Mouse (Mus musculus) CH12.LX (cell line): ENCODE measurements at regions not wholly inside any gene's neighbourhood (a gene's known extent, or its start where the extent isn't known, plus 50 kb on each side); places are given as distances from the start of the nearest gene placed in this dataset.

ENCODE experiments used
- DNase-seq: peaks from one replicate; pipeline ENCODE4 v3.0.0-alpha.2; 2013; ENCODE audit errors: extremely low read depth
- H3K27ac ChIP-seq: 2 replicates; pipeline ENCODE4 v1.5.1; 2012; ENCODE audit warnings: low read depth, mild to moderate bottlenecking, control low read depth, moderate library complexity; ENCODE audit not compliant: insufficient read depth
- H3K27me3 ChIP-seq: replicated peaks from 2 replicates; pipeline ENCODE3; 2012; ENCODE audit warnings: inconsistent platforms
- H3K36me3 ChIP-seq, 2 experiments: replicated peaks in 1 of 2; 2 replicates each; pipeline versions ENCODE3 to v1.6.1; 2012; ENCODE audit warnings: inconsistent platforms in 1 of 2, low read length in 1 of 2, mild to moderate bottlenecking in 1 of 2, mixed read lengths in 1 of 2, moderate library complexity in 1 of 2; ENCODE audit not compliant: control insufficient read depth in 1 of 2, insufficient read depth in 1 of 2
- H3K4me1 ChIP-seq, 2 experiments: 2 replicates each; pipeline ENCODE4 v1.6.1; 2012; ENCODE audit warnings: inconsistent platforms in 1 of 2, moderate library complexity in 1 of 2; ENCODE audit not compliant: insufficient read depth in 2 of 2, control insufficient read depth in 1 of 2
- H3K4me2 ChIP-seq: 2 replicates; pipeline ENCODE4 v1.6.1; 2012; ENCODE audit warnings: low read depth, mild to moderate bottlenecking, control low read depth; ENCODE audit not compliant: poor library complexity, insufficient read depth, severe bottlenecking
- H3K4me3 ChIP-seq, 3 experiments: fragments of 150-350 bp in 1 of 3; sonication (generic) in 1 of 3; replicated peaks in 1 of 3; 2 replicates each; pipeline versions ENCODE3 to v1.5.1; 2011 to 2012; ENCODE audit warnings: low read depth in 2 of 3, low read length in 2 of 3, mild to moderate bottlenecking in 2 of 3, moderate library complexity in 2 of 3, control low read depth in 1 of 3, improper control_type of control experiment in 1 of 3, inconsistent platforms in 1 of 3, mixed read lengths in 1 of 3; ENCODE audit not compliant: poor library complexity in 1 of 3
- H3K79me2 ChIP-seq: replicated peaks from 2 replicates; pipeline ENCODE4 v1.6.1; 2012; ENCODE audit warnings: mild to moderate bottlenecking, moderate library complexity; ENCODE audit not compliant: control insufficient read depth, poor library complexity, insufficient read depth, severe bottlenecking; ENCODE audit errors: extremely low read depth
- H3K9ac ChIP-seq: 2 replicates; pipeline ENCODE4 v1.6.1; 2012; ENCODE audit warnings: low read depth, mild to moderate bottlenecking, control low read depth, moderate library complexity; ENCODE audit not compliant: insufficient read depth
- H3K9me3 ChIP-seq: replicated peaks from 2 replicates; pipeline ENCODE3; 2012; ENCODE audit warnings: low read length, inconsistent platforms, mixed read lengths
- CHD2 ChIP-seq: IDR thresholded peaks from 2 replicates; pipeline ENCODE4 v1.6.1; 2011; ENCODE audit warnings: low read length, improper control_type of control experiment
- CTCF ChIP-seq, 2 experiments: IDR thresholded peaks in 1 of 2; conservative IDR thresholded peaks in 1 of 2; 2 replicates each; pipeline ENCODE4 v1.5.1; 2011 to 2012; ENCODE audit warnings: low read depth in 2 of 2, low read length in 2 of 2, improper control_type of control experiment in 1 of 2, inconsistent platforms in 1 of 2, mild to moderate bottlenecking in 1 of 2, moderate library complexity in 1 of 2
- E2F4 ChIP-seq: IDR thresholded peaks from 2 replicates; pipeline ENCODE4 v1.6.1; 2011; ENCODE audit warnings: low read depth, low read length, improper control_type of control experiment; ENCODE audit not compliant: insufficient replicate concordance
- ELF1 ChIP-seq: IDR thresholded peaks from 2 replicates; pipeline ENCODE4 v1.6.1; 2014; ENCODE audit warnings: low read depth, mild to moderate bottlenecking, inconsistent platforms, low read length, improper control_type of control experiment
- ETS1 ChIP-seq: conservative IDR thresholded peaks from 2 replicates; pipeline ENCODE4 v1.6.1; 2012; ENCODE audit warnings: low read depth, mild to moderate bottlenecking, inconsistent platforms, low read length, improper control_type of control experiment, moderate library complexity
- GABPA ChIP-seq: IDR thresholded peaks from 2 replicates; pipeline ENCODE4 v1.6.1; 2012; ENCODE audit warnings: low read depth, low read length, improper control_type of control experiment, inconsistent platforms; ENCODE audit not compliant: insufficient replicate concordance
- IRF4 ChIP-seq: IDR thresholded peaks from 2 replicates; pipeline ENCODE4 v1.6.1; 2014; ENCODE audit warnings: low read depth, mild to moderate bottlenecking, inconsistent platforms, low read length, improper control_type of control experiment
- KAT2A ChIP-seq: IDR thresholded peaks from 2 replicates; pipeline ENCODE4 v1.6.1; 2012; ENCODE audit warnings: low read length, improper control_type of control experiment, inconsistent platforms; ENCODE audit not compliant: insufficient replicate concordance
- MAFK ChIP-seq: IDR thresholded peaks from 2 replicates; pipeline ENCODE4 v1.6.1; 2011; ENCODE audit warnings: low read length, improper control_type of control experiment; ENCODE audit not compliant: insufficient replicate concordance
- PAX5 ChIP-seq: IDR thresholded peaks from 2 replicates; pipeline ENCODE4 v1.6.1; 2012; ENCODE audit warnings: low read length, inconsistent platforms, mixed read lengths
- POLR2A ChIP-seq: IDR thresholded peaks from 2 replicates; pipeline ENCODE4 v1.6.1; 2011; ENCODE audit warnings: low read depth, mild to moderate bottlenecking, improper control_type of control experiment, low read length
- POLR2AphosphoS2 ChIP-seq: IDR thresholded peaks from 2 replicates; pipeline ENCODE4 v1.6.1; 2011; ENCODE audit warnings: low read depth, low read length, improper control_type of control experiment
- SMC3 ChIP-seq: IDR thresholded peaks from 2 replicates; pipeline ENCODE4 v1.6.1; 2011; ENCODE audit warnings: low read depth, low read length, improper control_type of control experiment
- TBP ChIP-seq: conservative IDR thresholded peaks from 2 replicates; pipeline ENCODE4 v1.6.1; 2011; ENCODE audit warnings: low read depth, low read length, improper control_type of control experiment
- TCF12 ChIP-seq: IDR thresholded peaks from 2 replicates; pipeline ENCODE4 v1.6.1; 2014; ENCODE audit warnings: low read depth, mild to moderate bottlenecking, inconsistent platforms, low read length, improper control_type of control experiment
- UBTF ChIP-seq: IDR thresholded peaks from 2 replicates; pipeline ENCODE4 v1.6.1; 2012; ENCODE audit warnings: low read depth, mild to moderate bottlenecking, inconsistent platforms, low read length, improper control_type of control experiment, moderate library complexity
- ZKSCAN1 ChIP-seq: IDR thresholded peaks from 2 replicates; pipeline ENCODE4 v1.6.1; 2012; ENCODE audit warnings: low read depth, inconsistent platforms, low read length, improper control_type of control experiment, borderline replicate concordance
- dilution Hi-C: fragments of 300-500 bp; cut with MboI; formaldehyde crosslinking; loops from 2 replicates; pipeline ENCODE4 v1.14.3; 2020; ENCODE audit warnings: low sequenced_read_pairs; ENCODE audit not compliant: extremely low pct_unique_long_range_greater_than_20kb, extremely low pct_ligation_motif_present
- in situ Hi-C: fragments of 300-500 bp; cut with MboI; formaldehyde crosslinking; loops from 3 replicates; pipeline ENCODE4 v1.14.3; 2019; ENCODE audit warnings: low sequenced_read_pairs, low pct_ligation_motif_present, low pct_unique_long_range_greater_than_20kb, mixed read lengths

- in situ Hi-C loops, result no loop called here
- Histone ChIP-seq H3K27ac (no peak overlapping the region), H3K9me3 (no peaks in the 10 kb centered on the region)
Measured at GRCm38 (mm10) chr10:19269418-19269817, 86.9 kb upstream of the Olig3 start.

DNA sequence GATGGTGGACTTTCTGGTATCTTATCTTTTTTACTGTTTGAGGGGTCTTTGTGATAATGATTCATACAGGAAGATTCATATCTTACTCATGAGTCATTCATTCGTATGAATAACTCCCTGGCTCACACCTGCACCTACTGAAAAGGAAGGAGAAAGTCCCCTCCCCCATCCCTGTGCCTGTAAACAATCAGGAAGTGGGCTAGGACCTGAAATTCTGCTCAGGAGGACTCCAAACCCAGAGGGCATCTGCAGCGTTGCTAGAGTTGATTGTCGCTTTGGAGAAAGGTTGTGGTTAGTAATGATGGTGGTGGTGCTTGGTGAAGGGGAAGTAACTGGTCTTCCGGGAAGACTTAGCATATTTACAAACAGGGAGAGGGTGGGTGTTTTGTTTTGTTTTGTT, 88.3 kb upstream of the Olig3 start:
- Histone ChIP-seq H3K9ac (no peak overlapping the region), H3K9me3 (no peaks in the 10 kb centered on the region), H3K27ac (no peak overlapping the region), H3K4me3 (no peak overlapping the region), H3K36me3 (no peaks in the 10 kb centered on the region), H3K79me2 (no peaks in the 10 kb centered on the region), H3K4me1 (peaks cover 2 to 4% of the 10 kb centered on the region in 2 experiments; a peak in 2 of 4 replicates), H3K27me3 (no peaks in the 10 kb centered on the region), H3K4me2 (no peak overlapping the region)
- TF ChIP-seq IRF4, result no peak
- no peak for TF ChIP-seq ETS1
- TF ChIP-seq UBTF, result no peak
- TF ChIP-seq ELF1, result peak; percentile 60
- TF ChIP-seq PAX5, result no peak
- no peak for TF ChIP-seq CTCF (conservative IDR thresholded peaks at IDR 0.05 in 1 of 2, IDR thresholded peaks at IDR 0.05 in 1 of 2; ENCODE audit: low read depth in 2 of 2, low read length in 2 of 2)
- TF ChIP-seq TBP, result no peak
- 0 out of 2 replicates have a peak, but pooled peaks have one; percentile 13 for TF ChIP-seq TCF12
- no peak for TF ChIP-seq GABPA
- peak; percentile 47 for DNase-seq
- in situ Hi-C loops, result no loop called here
- dilution Hi-C loops, result no loop called here

More at GRCm38 (mm10) chr10:19269418-19269817, 86.9 kb upstream of the Olig3 start:
- dilution Hi-C loops, result no loop called here
- Histone ChIP-seq H3K79me2 (no peaks in the 10 kb centered on the region), H3K4me3 (no peak overlapping the region), H3K4me1 (peaks cover 2 to 5% of the 10 kb centered on the region in 2 experiments; a peak in 2 of 4 replicates), H3K27me3 (no peaks in the 10 kb centered on the region), H3K4me2 (no peak overlapping the region), H3K9ac (no peak overlapping the region), H3K36me3 (no peaks in the 10 kb centered on the region)
- TF ChIP-seq ZKSCAN1 (no peak), POLR2A (no peak), UBTF (no peak), POLR2AphosphoS2 (no peak), IRF4 (no peak), ETS1 (no peak), E2F4 (no peak), KAT2A (no peak), SMC3 (no peak), MAFK (no peak), CHD2 (no peak)
- no peak for DNase-seq
